Mouse (Mus musculus): ENCODE measurements around the gene Fbxl5.

DNA sequence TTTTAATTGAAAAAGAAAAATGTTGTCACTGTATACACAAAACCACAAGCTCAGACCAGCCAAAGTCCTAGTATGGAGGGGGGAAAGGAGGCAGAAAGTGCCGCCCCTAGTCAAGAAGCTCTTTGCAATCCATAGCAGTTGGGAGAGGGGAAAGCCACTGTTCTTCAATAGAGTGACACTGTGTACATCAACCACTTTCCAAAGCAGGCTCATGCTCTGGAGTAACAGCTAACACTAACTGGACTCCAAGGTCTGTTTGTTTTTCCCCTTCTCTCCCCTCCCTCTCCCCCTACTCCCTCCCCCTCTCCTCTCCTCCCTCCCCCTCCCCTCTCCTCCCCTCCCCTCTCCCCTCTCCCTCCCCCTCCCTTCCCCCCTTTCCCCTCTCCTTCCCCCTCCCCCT is 20.7 kb downstream of the Fbxl5 start:
- TF ChIP-seq POLR2A (IDR thresholded peaks at IDR 0.05; ENCODE audit: low read depth, low read length): no peak
- no peak for TF ChIP-seq CTCF (IDR thresholded peaks at IDR 0.05; ENCODE audit: borderline replicate concordance, insufficient read depth, low read length)

All from embryonic fibroblast, embryonic 13.5 days (primary cell).